Mouse (Mus musculus): ENCODE results near the gene Actr3. TPM values are rescaled to one million over a fixed set of nuclear protein-coding genes. Genes with fewer than 3 reads are reported as not detected.

The Actr3 gene
- polyA plus RNA-seq, 1 experiment from 2014 or later = 227 TPM

- H3K9ac ChIP-seq (ENCODE audit: low read depth, low read length) = no peak overlapping the region
- WGBS = 69% methylated on average over 6 of the region's 6 CpGs
- no peak for ATAC-seq (replicated peaks; ENCODE audit: low FRiP score, low read depth)
- 0 out of 2 replicates have a peak overlapping the region, but pooled peaks have one; percentile 31 for H3K27ac ChIP-seq
- H3K4me3 ChIP-seq (replicated peaks; ENCODE audit: low read depth, low read length) = no peak overlapping the region
- H3K9me3 ChIP-seq (replicated peaks; ENCODE audit: low read length) = no peaks in the 10 kb centered on the region
- no peak for TF ChIP-seq CTCF (IDR thresholded peaks at IDR 0.05; ENCODE audit: low read depth)
- no peak for DNase-seq (ENCODE audit: low spot score)
- no peaks in the 10 kb centered on the region for H3K4me1 ChIP-seq (replicated peaks; ENCODE audit: insufficient read depth, low read length)
- no peaks in the 10 kb centered on the region for H3K27me3 ChIP-seq (ENCODE audit: insufficient read depth, low read length)
- H3K4me2 ChIP-seq (ENCODE audit: low read length) = no peak overlapping the region
- H3K36me3 ChIP-seq (ENCODE audit: insufficient read depth, low read length) = no peaks in the 10 kb centered on the region
These were observed 5.7 kb upstream of the Actr3 start for GRCm38 (mm10) chr1:125441251-125441650.

DNA sequence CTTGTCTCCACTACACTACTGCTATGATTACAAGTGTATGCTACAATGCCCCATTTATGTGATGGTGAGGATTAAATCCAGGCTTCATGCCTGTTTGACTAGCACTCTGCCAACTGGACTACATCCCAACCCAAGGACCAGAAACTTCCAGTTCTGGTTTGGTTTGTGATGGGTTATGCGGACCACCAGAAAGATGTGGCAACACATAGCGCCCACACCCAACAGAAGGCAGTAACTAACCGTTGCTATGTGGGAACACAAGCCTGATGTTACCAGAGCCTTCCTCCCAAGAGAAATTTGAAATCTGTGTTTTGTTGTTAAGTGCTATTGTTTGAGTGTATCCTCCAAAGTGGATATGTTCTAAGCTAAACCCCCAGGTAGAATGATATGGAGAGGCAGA lies 4.0 kb upstream of the Actr3 start:
- no peak overlapping the region for H3K9ac ChIP-seq (ENCODE audit: low read depth, low read length)

GRCm38 (mm10) chr1:125438826-125439225 lies 3.3 kb upstream of the Actr3 start:
- no peak for ATAC-seq (replicated peaks; ENCODE audit: low FRiP score, low read depth)
- no peak for TF ChIP-seq CTCF (IDR thresholded peaks at IDR 0.05; ENCODE audit: low read depth)

More for the DNA sequence above, 4.0 kb upstream of the Actr3 start:
- Histone ChIP-seq H3K4me3 (replicated peaks; ENCODE audit: low read depth, low read length) (no peak overlapping the region), H3K27me3 (ENCODE audit: insufficient read depth, low read length) (no peaks in the 10 kb centered on the region), H3K27ac (no peak overlapping the region), H3K4me2 (ENCODE audit: low read length) (no peak overlapping the region), H3K36me3 (ENCODE audit: insufficient read depth, low read length) (no peaks in the 10 kb centered on the region), H3K9me3 (replicated peaks; ENCODE audit: low read length) (no peaks in the 10 kb centered on the region), H3K4me1 (replicated peaks; ENCODE audit: insufficient read depth, low read length) (no peaks in the 10 kb centered on the region)
- TF ChIP-seq CTCF (IDR thresholded peaks at IDR 0.05; ENCODE audit: low read depth) = no peak
- no peak for ATAC-seq (replicated peaks; ENCODE audit: low FRiP score, low read depth)
- DNase-seq (ENCODE audit: low spot score) = no peak
- 95% methylated on average over 3 of the region's 3 CpGs for WGBS

DNA sequence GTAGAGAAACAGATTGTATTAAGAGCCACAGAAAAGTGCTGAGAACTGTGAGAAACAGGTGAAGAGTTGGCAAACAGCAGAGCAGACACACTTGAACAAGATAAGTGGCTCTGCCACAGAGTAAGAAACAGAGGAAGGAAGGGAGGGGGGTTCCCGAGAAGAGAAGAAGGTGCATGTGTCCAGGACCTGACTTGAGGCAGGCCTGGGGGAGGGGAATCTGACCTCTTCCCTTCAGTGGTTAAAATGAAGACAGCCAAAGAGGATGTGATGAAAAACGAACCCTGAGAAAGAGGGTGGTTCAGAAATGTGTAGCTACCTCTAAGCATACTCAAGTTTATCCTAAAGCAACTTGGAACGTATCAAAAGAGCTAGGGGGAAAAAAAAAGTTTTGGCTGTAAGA lies 2.4 kb upstream of the Actr3 start:
- Histone ChIP-seq H3K4me2 (ENCODE audit: low read length) (no peak overlapping the region), H3K9ac (ENCODE audit: low read depth, low read length) (no peak overlapping the region), H3K4me1 (replicated peaks; ENCODE audit: insufficient read depth, low read length) (0 out of 2 replicates have a peak, but pooled peaks cover 4% of the 10 kb centered on the region), H3K27ac (no peak overlapping the region), H3K4me3 (replicated peaks; ENCODE audit: low read depth, low read length) (no peak overlapping the region), H3K9me3 (replicated peaks; ENCODE audit: low read length) (no peaks in the 10 kb centered on the region), H3K27me3 (ENCODE audit: insufficient read depth, low read length) (no peaks in the 10 kb centered on the region), H3K36me3 (ENCODE audit: insufficient read depth, low read length) (no peaks in the 10 kb centered on the region)
- WGBS = 29% methylated on average over 3 of the region's 3 CpGs
- ATAC-seq (replicated peaks; ENCODE audit: low FRiP score, low read depth) (no peak), DNase-seq (ENCODE audit: low spot score) (no peak)
- no peak for TF ChIP-seq CTCF (IDR thresholded peaks at IDR 0.05; ENCODE audit: low read depth)

More at GRCm38 (mm10) chr1:125438826-125439225, 3.3 kb upstream of the Actr3 start:
- Histone ChIP-seq H3K4me2 (ENCODE audit: low read length) (no peak overlapping the region), H3K4me3 (replicated peaks; ENCODE audit: low read depth, low read length) (no peak overlapping the region), H3K27ac (no peak overlapping the region), H3K9me3 (replicated peaks; ENCODE audit: low read length) (no peaks in the 10 kb centered on the region), H3K4me1 (replicated peaks; ENCODE audit: insufficient read depth, low read length) (no peaks in the 10 kb centered on the region), H3K36me3 (ENCODE audit: insufficient read depth, low read length) (no peaks in the 10 kb centered on the region), H3K27me3 (ENCODE audit: insufficient read depth, low read length) (no peaks in the 10 kb centered on the region), H3K9ac (ENCODE audit: low read depth, low read length) (no peak overlapping the region)
- WGBS = 86% methylated on average over 2 of the region's 2 CpGs
- DNase-seq (ENCODE audit: low spot score) = no peak

DNA sequence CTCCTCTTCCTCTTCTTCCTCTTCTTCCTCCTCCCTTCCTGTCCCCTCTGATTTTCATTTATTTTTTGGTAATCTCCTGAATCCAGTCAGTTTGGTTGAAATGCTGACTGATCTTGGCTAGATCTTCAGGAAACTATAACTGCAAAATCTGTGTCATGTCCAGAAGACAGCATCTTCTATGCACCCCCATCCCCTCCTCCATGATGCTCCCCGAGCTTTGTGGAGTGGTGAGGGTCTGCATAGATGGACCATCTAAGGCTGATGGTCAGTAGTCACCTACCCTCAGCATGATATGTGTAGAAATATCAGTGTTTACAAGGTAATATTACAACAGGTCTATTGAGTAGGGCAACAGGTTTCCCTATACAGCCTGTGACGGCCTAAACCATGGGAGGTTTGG lies 1.6 kb upstream of the Actr3 start:
- TF ChIP-seq CTCF (IDR thresholded peaks at IDR 0.05; ENCODE audit: low read depth) = no peak
- 97% methylated on average over 2 of the region's 2 CpGs for WGBS
- H3K27ac ChIP-seq = no peak overlapping the region
- no peak overlapping the region for H3K9ac ChIP-seq (ENCODE audit: low read depth, low read length)
- H3K4me3 ChIP-seq (replicated peaks; ENCODE audit: low read depth, low read length) = no peak overlapping the region
- DNase-seq (ENCODE audit: low spot score) (no peak), ATAC-seq (replicated peaks; ENCODE audit: low FRiP score, low read depth) (no peak)
- H3K27me3 ChIP-seq (ENCODE audit: insufficient read depth, low read length) = no peaks in the 10 kb centered on the region
- H3K9me3 ChIP-seq (replicated peaks; ENCODE audit: low read length) = no peaks in the 10 kb centered on the region
- H3K36me3 ChIP-seq (ENCODE audit: insufficient read depth, low read length) = no peaks in the 10 kb centered on the region
- H3K4me2 ChIP-seq (ENCODE audit: low read length) = no peak overlapping the region
- 0 out of 2 replicates have a peak, but pooled peaks cover 5% of the 10 kb centered on the region for H3K4me1 ChIP-seq (replicated peaks; ENCODE audit: insufficient read depth, low read length)

DNA sequence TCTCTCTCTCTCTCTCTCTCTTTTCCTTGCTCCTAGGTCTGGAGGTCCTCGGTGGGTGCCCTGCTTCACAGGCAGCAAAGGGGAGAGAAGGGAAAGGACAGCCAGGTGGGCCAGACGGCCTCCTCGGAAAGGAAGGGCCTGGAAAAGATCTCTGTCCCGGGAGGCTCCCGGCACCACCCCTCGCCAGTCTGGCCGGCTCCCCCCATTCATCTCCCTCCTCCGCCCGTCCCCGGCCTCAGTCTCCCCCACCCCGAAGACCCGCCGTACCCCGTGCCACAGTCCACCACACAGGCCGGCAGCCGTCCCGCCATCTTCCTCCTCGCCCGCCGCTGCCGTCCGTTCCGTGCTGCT lies 534 bp downstream of the Actr3 start:
- Histone ChIP-seq H3K36me3 (ENCODE audit: insufficient read depth, low read length) (no peaks in the 10 kb centered on the region), H3K4me3 (replicated peaks; ENCODE audit: low read depth, low read length) (peak overlapping the region; percentile 76), H3K9ac (ENCODE audit: low read depth, low read length) (peak overlapping the region; percentile 83), H3K9me3 (replicated peaks; ENCODE audit: low read length) (no peaks in the 10 kb centered on the region), H3K4me1 (replicated peaks; ENCODE audit: insufficient read depth, low read length) (0 out of 2 replicates have a peak, but pooled peaks cover 12% of the 10 kb centered on the region), H3K27me3 (ENCODE audit: insufficient read depth, low read length) (no peaks in the 10 kb centered on the region), H3K4me2 (ENCODE audit: low read length) (peak overlapping the region; percentile 66), H3K27ac (peak overlapping the region; percentile 98)
- no peak for TF ChIP-seq CTCF (IDR thresholded peaks at IDR 0.05; ENCODE audit: low read depth)
- DNase-seq (ENCODE audit: low spot score) = peak; percentile 50
- no peak for ATAC-seq (replicated peaks; ENCODE audit: low FRiP score, low read depth)
- 2% methylated on average over 14 of the region's 23 CpGs for WGBS

DNA sequence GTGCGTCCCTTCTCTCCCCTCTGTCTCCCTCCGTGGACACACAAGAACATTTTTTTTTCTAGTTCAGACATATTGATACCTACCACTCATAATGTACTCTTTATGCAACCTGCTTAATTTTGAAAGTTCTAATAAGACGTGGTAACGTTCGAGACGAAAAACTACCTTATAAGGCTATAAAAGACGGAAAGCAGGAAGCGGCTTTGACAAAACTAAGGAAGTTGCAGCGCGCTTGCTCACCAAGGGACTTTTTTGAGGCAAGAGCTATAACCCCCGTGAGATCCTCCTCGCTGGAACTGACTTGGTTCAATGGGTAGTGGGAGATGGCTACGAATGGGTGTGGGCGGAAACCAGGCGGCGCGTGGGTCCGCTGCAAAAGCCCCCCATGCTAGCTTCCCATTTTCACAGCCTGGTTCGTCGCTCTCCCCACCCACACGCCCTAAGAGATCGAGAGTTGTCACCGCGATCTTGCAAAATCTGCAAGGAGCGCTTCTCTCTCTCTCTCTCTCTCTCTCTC lies 984 bp downstream of the Actr3 start:
- Histone ChIP-seq H3K4me2 (ENCODE audit: low read length) (peak overlapping the region; percentile 66), H3K4me1 (replicated peaks; ENCODE audit: insufficient read depth, low read length) (0 out of 2 replicates have a peak, but pooled peaks cover 14% of the 10 kb centered on the region), H3K36me3 (ENCODE audit: insufficient read depth, low read length) (no peaks in the 10 kb centered on the region), H3K4me3 (replicated peaks; ENCODE audit: low read depth, low read length) (peak overlapping the region; percentile 76), H3K9ac (ENCODE audit: low read depth, low read length) (peak overlapping the region; percentile 83), H3K27ac (peak overlapping the region; percentile 98), H3K27me3 (ENCODE audit: insufficient read depth, low read length) (no peaks in the 10 kb centered on the region), H3K9me3 (replicated peaks; ENCODE audit: low read length) (no peaks in the 10 kb centered on the region)
- TF ChIP-seq CTCF (IDR thresholded peaks at IDR 0.05; ENCODE audit: low read depth) = no peak
- under 1% methylated on average over 25 of the region's 25 CpGs for WGBS
- ATAC-seq (replicated peaks; ENCODE audit: low FRiP score, low read depth) (no peak), DNase-seq (ENCODE audit: low spot score) (peak; percentile 84)
